Mouse (Mus musculus) mouse trophoblast stem cell (cell line): Measurements from ENCODE around the gene Cpeb3.
"Not testable (repeated sequence)": the region's sequence is repeated elsewhere in the genome, so short reads cannot be mapped to it uniquely, and the experiment has no call there.

Experiments used
- in situ Hi-C, 2 experiments: fragments of 300-500 bp; cut with MseI, MboI; formaldehyde crosslinking; loops; 2 replicates in 1 of 2; 3 replicates in 1 of 2; pipeline ENCODE4 v1.15.1; 2025

Cpeb3 gene

GRCm38 (mm10) chr19:37207303-37208175 is 862 bp downstream of the Cpeb3 start, which contains the start of gene March5:
Gene March5 (plus strand): TSS chr19:37207543.
- in situ Hi-C loops = no loop called here

- in situ Hi-C loops = no loop called here
Observed at GRCm38 (mm10) chr19:37206641-37207302, 1.6 kb downstream of the Cpeb3 start.

GRCm38 (mm10) chr19:37205155-37205554 is 3.2 kb downstream of the Cpeb3 start:
- in situ Hi-C loops = not testable (repeated sequence)

GRCm38 (mm10) chr19:37203371-37203770 is 5.0 kb downstream of the Cpeb3 start:
- in situ Hi-C loops = no loop called here

DNA sequence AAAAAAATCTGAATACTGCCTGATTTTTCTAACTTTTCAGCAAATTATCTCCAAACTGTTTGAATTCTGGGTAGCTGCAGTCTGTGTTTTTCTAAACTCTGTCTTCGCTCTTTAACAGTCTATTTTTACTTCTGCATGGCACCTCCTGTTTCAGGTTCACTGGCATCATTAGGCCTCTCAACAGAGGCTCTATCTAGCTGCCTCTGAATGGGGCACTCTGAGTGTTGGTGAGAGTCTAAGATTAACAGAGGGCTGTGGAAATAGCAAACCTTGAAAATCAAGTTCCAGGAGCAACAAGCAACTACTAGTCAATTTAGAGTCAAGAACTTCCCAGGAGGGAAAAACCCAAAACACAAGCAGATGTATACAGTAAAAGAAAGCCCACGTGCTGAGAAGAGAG is 8.5 kb downstream of the Cpeb3 start:
- in situ Hi-C loops = no loop called here

GRCm38 (mm10) chr19:37198165-37198880 is 10.1 kb downstream of the Cpeb3 start:
- in situ Hi-C loops = no loop called here

- in situ Hi-C loops = no loop called here
Observed at GRCm38 (mm10) chr19:37192475-37193058, 15.8 kb downstream of the Cpeb3 start.

GRCm38 (mm10) chr19:37188366-37188948 is 19.9 kb downstream of the Cpeb3 start:
- in situ Hi-C loops = no loop called here

GRCm38 (mm10) chr19:37177819-37178708 is 30.3 kb downstream of the Cpeb3 start:
- in situ Hi-C loops = no loop called here

- in situ Hi-C loops = no loop called here
Observed at GRCm38 (mm10) chr19:37176879-37177462, 31.4 kb downstream of the Cpeb3 start.

DNA sequence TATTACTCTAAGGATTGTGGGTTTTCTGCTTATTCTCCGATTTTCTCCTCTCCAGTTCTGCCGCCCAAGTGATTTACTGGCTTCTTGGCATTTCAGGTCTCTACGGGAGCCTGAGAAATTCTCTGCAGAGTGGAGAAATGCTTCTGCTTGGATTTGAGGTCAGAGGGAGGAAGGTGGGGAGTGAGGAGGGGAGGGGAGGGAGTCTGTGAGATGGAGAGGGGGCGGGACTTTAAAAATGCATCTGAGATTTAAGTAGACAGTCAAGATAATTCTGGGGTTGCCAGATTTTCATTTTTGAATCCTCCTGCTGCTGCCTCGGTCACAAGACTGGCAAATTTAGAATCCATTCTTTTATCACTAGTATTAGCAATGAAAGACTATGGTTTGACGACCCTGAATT is 32.5 kb downstream of the Cpeb3 start:
- in situ Hi-C loops = no loop called here

DNA sequence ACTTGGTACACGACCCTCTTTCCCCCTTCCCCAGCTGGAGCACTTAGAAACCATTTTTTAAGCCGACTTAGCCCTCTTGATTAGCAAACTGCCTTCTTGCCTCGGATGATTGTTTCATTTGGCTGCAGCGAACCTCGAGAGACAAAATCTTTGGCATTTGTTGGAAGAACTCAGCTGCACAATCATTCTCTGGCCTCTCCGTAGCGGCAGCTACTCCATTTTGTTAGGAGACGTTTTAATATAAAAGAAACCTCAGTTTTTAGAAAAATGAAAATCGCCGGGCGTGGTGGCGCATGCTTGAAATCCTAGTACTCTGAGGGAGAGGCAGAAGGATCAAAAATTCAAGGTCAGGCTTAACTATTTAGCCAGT is 33.0 kb downstream of the Cpeb3 start:
- in situ Hi-C loops = no loop called here

DNA sequence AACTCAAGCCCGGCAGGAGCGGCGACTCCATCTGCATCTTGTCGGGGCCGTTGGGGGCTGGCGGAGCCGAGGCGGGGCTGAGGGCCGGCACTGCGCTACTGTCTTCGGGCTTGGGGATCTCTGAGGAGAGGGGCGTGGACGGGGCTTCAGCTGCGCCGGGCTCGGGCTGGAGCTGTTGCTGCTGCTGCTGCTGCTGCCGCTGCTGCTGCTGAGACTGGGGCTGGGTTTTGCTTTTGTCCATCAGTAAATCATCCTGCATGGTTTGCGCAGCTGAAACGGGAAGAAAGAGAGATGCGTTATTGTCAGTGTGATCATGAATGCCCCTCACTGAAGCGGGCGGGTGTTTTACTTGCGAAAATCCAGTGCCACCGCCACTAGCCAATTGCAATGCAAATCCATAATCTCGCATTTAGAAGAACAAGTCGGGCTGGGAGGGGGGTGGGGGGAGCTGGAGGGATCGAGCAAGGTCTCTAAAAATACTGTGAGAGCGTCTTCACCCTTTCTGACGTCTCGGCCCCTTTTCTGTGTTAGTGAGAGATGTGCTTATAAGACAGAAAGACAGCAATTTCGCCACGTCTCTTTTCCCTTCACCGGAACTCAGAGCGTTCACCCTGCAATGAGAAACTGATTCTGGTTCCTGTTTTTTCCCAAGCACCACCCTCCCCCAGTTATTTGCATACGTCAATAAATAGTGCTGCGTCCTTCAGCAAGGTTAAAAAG is 33.5 kb downstream of the Cpeb3 start:
- in situ Hi-C loops = no loop called here

GRCm38 (mm10) chr19:37174116-37174715 is 34.2 kb downstream of the Cpeb3 start:
- in situ Hi-C loops = no loop called here

- in situ Hi-C loops = no loop called here
Observed at GRCm38 (mm10) chr19:37173331-37174115, 34.9 kb downstream of the Cpeb3 start.

- in situ Hi-C loops = no loop called here
Observed at GRCm38 (mm10) chr19:37172566-37173130, 35.8 kb downstream of the Cpeb3 start.

- in situ Hi-C loops = no loop called here
Observed at GRCm38 (mm10) chr19:37172096-37172495, 36.3 kb downstream of the Cpeb3 start.

DNA sequence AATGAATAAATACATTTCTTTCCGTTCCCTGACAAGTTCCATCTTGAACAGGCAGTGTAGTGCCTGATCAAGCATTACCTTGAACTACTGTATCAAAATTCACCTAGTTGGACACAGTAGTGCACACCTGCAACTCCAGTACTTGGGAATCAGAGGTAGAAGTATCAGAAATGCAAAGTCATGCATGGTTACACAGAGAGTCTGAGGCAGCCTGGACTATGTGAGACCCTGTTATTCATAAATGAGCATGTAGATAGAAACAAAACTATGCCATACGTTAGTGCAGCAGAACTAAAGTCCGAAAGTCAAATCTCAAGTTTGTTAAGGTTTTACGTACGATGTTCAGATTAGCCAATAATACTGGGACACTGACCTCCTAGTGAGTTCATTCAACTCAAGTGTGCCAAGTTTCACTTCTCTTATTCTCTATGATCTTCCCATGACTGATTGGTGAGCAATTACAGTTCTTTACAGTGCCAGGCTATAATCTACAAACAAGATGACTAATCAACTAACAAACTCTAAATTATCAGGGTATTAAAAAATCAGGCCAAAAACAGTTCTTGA is 51.5 kb downstream of the Cpeb3 start:
- in situ Hi-C loops = no loop called here
